Mouse (Mus musculus): ENCODE results near the gene Myh2.

The Myh2 gene

GRCm38 (mm10) chr11:67170727-67171126, at the start of gene Myh2:
Gene Myh2 (plus strand): TSS chr11:67171027.
- no peak for DNase-seq (ENCODE audit: inconsistent ontology term)

- no peak for DNase-seq (ENCODE audit: inconsistent ontology term)
These were observed 45.9 kb upstream of the Myh2 start for GRCm38 (mm10) chr11:67124943-67125342.

GRCm38 (mm10) chr11:67125361-67125760, 45.5 kb upstream of the Myh2 start:
- DNase-seq (ENCODE audit: inconsistent ontology term) = no peak

GRCm38 (mm10) chr11:67133526-67133925, 37.3 kb upstream of the Myh2 start:
- DNase-seq (ENCODE audit: inconsistent ontology term) = peak; percentile 89

GRCm38 (mm10) chr11:67134654-67135053, 36.2 kb upstream of the Myh2 start:
- no peak for DNase-seq (ENCODE audit: inconsistent ontology term)

GRCm38 (mm10) chr11:67135532-67135931, 35.3 kb upstream of the Myh2 start:
- DNase-seq (ENCODE audit: inconsistent ontology term) = no peak

GRCm38 (mm10) chr11:67139556-67139955, 31.3 kb upstream of the Myh2 start:
- DNase-seq (ENCODE audit: inconsistent ontology term) = no peak

- DNase-seq (ENCODE audit: inconsistent ontology term) = no peak
These were observed 30.7 kb upstream of the Myh2 start for GRCm38 (mm10) chr11:67140175-67140574.

GRCm38 (mm10) chr11:67141031-67141430, 29.8 kb upstream of the Myh2 start:
- no peak for DNase-seq (ENCODE audit: inconsistent ontology term)

GRCm38 (mm10) chr11:67142047-67142446, 28.8 kb upstream of the Myh2 start:
- DNase-seq (ENCODE audit: inconsistent ontology term) = no peak

- no peak for DNase-seq (ENCODE audit: inconsistent ontology term)
These were observed 27.8 kb upstream of the Myh2 start for GRCm38 (mm10) chr11:67143065-67143464.

GRCm38 (mm10) chr11:67143863-67144498, 26.8 kb upstream of the Myh2 start:
- no peak for DNase-seq (ENCODE audit: inconsistent ontology term)

GRCm38 (mm10) chr11:67144559-67145265, 26.1 kb upstream of the Myh2 start:
- DNase-seq (ENCODE audit: inconsistent ontology term) = no peak

- no peak for DNase-seq (ENCODE audit: inconsistent ontology term)
These were observed 25.1 kb upstream of the Myh2 start for GRCm38 (mm10) chr11:67145482-67146408.

- DNase-seq (ENCODE audit: inconsistent ontology term) = no peak
These were observed 24.2 kb upstream of the Myh2 start for GRCm38 (mm10) chr11:67146409-67147282.

GRCm38 (mm10) chr11:67147283-67147921, 23.4 kb upstream of the Myh2 start:
- no peak for DNase-seq (ENCODE audit: inconsistent ontology term)

- no peak for DNase-seq (ENCODE audit: inconsistent ontology term)
These were observed 22.4 kb upstream of the Myh2 start for GRCm38 (mm10) chr11:67148286-67149012.

- no peak for DNase-seq (ENCODE audit: inconsistent ontology term)
These were observed 20.6 kb upstream of the Myh2 start for GRCm38 (mm10) chr11:67150237-67150636.

- no peak for DNase-seq (ENCODE audit: inconsistent ontology term)
These were observed 19.7 kb upstream of the Myh2 start for GRCm38 (mm10) chr11:67151159-67151558.
